Mouse (Mus musculus) embryonic facial prominence, embryonic 11.5 days (tissue): ENCODE results near the gene Rps6kb2. TPM values are rescaled to one million over a fixed set of nuclear protein-coding genes. Genes with fewer than 3 reads are reported as not detected.

Experiments
- ATAC-seq: fragments of 200-750 bp; cut with Nextera tagmentation; replicated peaks from 2 replicates; pipeline ENCODE4 v1.8.0; 2017; ENCODE audit warnings: low read depth; ENCODE audit not compliant: insufficient number of reproducible peaks, low FRiP score, low TSS enrichment
- DNase-seq: peaks from one replicate; pipeline ENCODE4 v3.0.0-alpha.2; 2015; ENCODE audit warnings: low spot score
- H3K27ac ChIP-seq: fragments of 300-500 bp; sonication (generic); replicated peaks from 2 replicates; pipeline ENCODE4 v1.5.1; 2014; ENCODE audit warnings: mild to moderate bottlenecking, low read depth, low read length, control low read depth
- H3K27me3 ChIP-seq: fragments of 300-500 bp; sonication (generic); 2 replicates; pipeline ENCODE4 v1.6.1; 2014; ENCODE audit warnings: mild to moderate bottlenecking, low read length, moderate library complexity, mixed read lengths; ENCODE audit not compliant: control insufficient read depth, insufficient read depth
- H3K36me3 ChIP-seq: fragments of 300-500 bp; sonication (generic); replicated peaks from 2 replicates; pipeline ENCODE4 v1.6.1; 2014; ENCODE audit warnings: low read depth, mild to moderate bottlenecking, low read length, moderate library complexity, mixed read lengths; ENCODE audit not compliant: control insufficient read depth, insufficient read depth
- H3K4me1 ChIP-seq: fragments of 300-500 bp; sonication (generic); 2 replicates; pipeline ENCODE4 v1.6.1; 2014; ENCODE audit warnings: low read length, mixed read lengths; ENCODE audit not compliant: control insufficient read depth, insufficient read depth
- H3K4me2 ChIP-seq: fragments of 300-500 bp; sonication (generic); 2 replicates; pipeline ENCODE4 v1.6.1; 2014; ENCODE audit warnings: low read depth, mild to moderate bottlenecking, control low read depth, low read length, moderate library complexity
- H3K4me3 ChIP-seq: fragments of 300-500 bp; sonication (generic); 2 replicates; pipeline ENCODE4 v1.5.1; 2014; ENCODE audit warnings: low read depth, low read length, control low read depth
- H3K9ac ChIP-seq: fragments of 300-500 bp; sonication (generic); replicated peaks from 2 replicates; pipeline ENCODE4 v1.6.1; 2014; ENCODE audit warnings: mild to moderate bottlenecking, control low read depth, low read length
- H3K9me3 ChIP-seq: fragments of 300-500 bp; sonication (generic); replicated peaks from 2 replicates; pipeline ENCODE4 v1.6.1; 2016; ENCODE audit warnings: mild to moderate bottlenecking, low read length, inconsistent platforms, mixed read lengths; ENCODE audit not compliant: control insufficient read depth
- WGBS: fragments of 180-500 bp; shearing (Covaris S2); extraction: QIAGEN DNeasy Blood & Tissue Kit; methylation state at CpG from one replicate; pipeline ENCODE4 v1.1.7; 2014; 5-methylcytosine and 5-hydroxymethylcytosine counted together
- polyA plus RNA-seq: library from polyadenylated mRNA; unstranded; fragments of >200 nt; fragmentation: Nextera tagmentation; extraction: Ambion mirVana; gene quantifications from 2 replicates; pipeline ENCODE4 v1.2.1, GENCODE M21; 2014

Rps6kb2 gene
- polyA plus RNA-seq, 1 experiment from 2014 or later, result 42.3 TPM

- Histone ChIP-seq H3K4me3 (no peak overlapping the region), H3K36me3 (no peaks in the 10 kb centered on the region), H3K27ac (no peak overlapping the region), H3K4me2 (no peak overlapping the region), H3K27me3 (no peaks in the 10 kb centered on the region), H3K9me3 (no peaks in the 10 kb centered on the region), H3K4me1 (no peaks in the 10 kb centered on the region), H3K9ac (no peak overlapping the region)
- ATAC-seq (no peak), DNase-seq (no peak)
- WGBS, result 64% methylated on average over 2 of the region's 2 CpGs
Observed at GRCm38 (mm10) chr19:4183689-4184088, 20.5 kb upstream of the Rps6kb2 start.

- WGBS, result 37% methylated on average over 3 of the region's 3 CpGs
- Histone ChIP-seq H3K4me2 (no peak overlapping the region), H3K4me1 (no peaks in the 10 kb centered on the region), H3K27me3 (no peaks in the 10 kb centered on the region), H3K27ac (no peak overlapping the region), H3K36me3 (no peaks in the 10 kb centered on the region), H3K4me3 (no peak overlapping the region), H3K9me3 (no peaks in the 10 kb centered on the region), H3K9ac (no peak overlapping the region)
- ATAC-seq (no peak), DNase-seq (peak; percentile 41)
Observed at GRCm38 (mm10) chr19:4181892-4182291, 18.7 kb upstream of the Rps6kb2 start.

GRCm38 (mm10) chr19:4180411-4180810 is 17.3 kb upstream of the Rps6kb2 start:
- DNase-seq (no peak), ATAC-seq (no peak)
- Histone ChIP-seq H3K36me3 (no peaks in the 10 kb centered on the region), H3K27ac (no peak overlapping the region), H3K4me2 (no peak overlapping the region), H3K4me1 (no peaks in the 10 kb centered on the region), H3K9ac (no peak overlapping the region), H3K27me3 (no peaks in the 10 kb centered on the region), H3K4me3 (no peak overlapping the region), H3K9me3 (no peaks in the 10 kb centered on the region)
- 84% methylated on average over 7 of the region's 7 CpGs for WGBS

GRCm38 (mm10) chr19:4175368-4175947 is 12.3 kb upstream of the Rps6kb2 start, which contains the start of gene Carns1:
Gene Carns1, minus strand, starts transcription at chr19:4175479.
- peak within 1 kb of the TSS; percentile 33 for H3K4me2 ChIP-seq
- H3K27me3 ChIP-seq, result no peaks in the 10 kb centered on the region
- H3K4me1 ChIP-seq, result peaks cover 3% of the 10 kb centered on the region; the same call in 1 of the 2 replicates
- no peak within 1 kb of the TSS for H3K4me3 ChIP-seq
- no peaks in the 10 kb centered on the region for H3K36me3 ChIP-seq
- peak; percentile 68; the same call in 1 of the 2 replicates for ATAC-seq
- DNase-seq, result peak; percentile 27
- H3K9ac ChIP-seq, result peak within 1 kb of the TSS; percentile 33
- no peak within 1 kb of the TSS for H3K27ac ChIP-seq
- H3K9me3 ChIP-seq, result no peaks in the 10 kb centered on the region
- 3% methylated on average over 11 of the region's 11 CpGs for WGBS

GRCm38 (mm10) chr19:4172925-4173324 is 9.8 kb upstream of the Rps6kb2 start:
- Histone ChIP-seq H3K9ac (no peak overlapping the region; the same call in 1 of the 2 replicates), H3K4me2 (no peak overlapping the region), H3K4me3 (no peak overlapping the region), H3K4me1 (peaks cover 6% of the 10 kb centered on the region; the same call in 1 of the 2 replicates), H3K27me3 (no peaks in the 10 kb centered on the region), H3K36me3 (no peaks in the 10 kb centered on the region), H3K27ac (no peak overlapping the region), H3K9me3 (no peaks in the 10 kb centered on the region)
- DNase-seq (no peak), ATAC-seq (no peak)
- 56% methylated on average over 11 of the region's 11 CpGs for WGBS

- no peak for ATAC-seq
- Histone ChIP-seq H3K9ac (no peak overlapping the region), H3K27me3 (no peaks in the 10 kb centered on the region), H3K4me3 (no peak overlapping the region), H3K9me3 (no peaks in the 10 kb centered on the region), H3K4me2 (no peak overlapping the region), H3K27ac (no peak overlapping the region), H3K36me3 (no peaks in the 10 kb centered on the region), H3K4me1 (peaks cover 6% of the 10 kb centered on the region; the same call in 1 of the 2 replicates)
- DNase-seq, result no peak
- WGBS, result 61% methylated on average over 13 of the region's 13 CpGs
Observed at GRCm38 (mm10) chr19:4171393-4172290, 8.5 kb upstream of the Rps6kb2 start.

- H3K27ac ChIP-seq, result no peak overlapping the region
- H3K27me3 ChIP-seq, result no peaks in the 10 kb centered on the region
- H3K4me1 ChIP-seq, result peaks cover 6% of the 10 kb centered on the region; the same call in 1 of the 2 replicates
- no peak overlapping the region for H3K4me2 ChIP-seq
- 0 out of 2 replicates have a peak overlapping the region, but pooled peaks have one; percentile 15 for H3K9ac ChIP-seq
- ATAC-seq, result no peak
- no peak for DNase-seq
- no peak overlapping the region for H3K4me3 ChIP-seq
- no peaks in the 10 kb centered on the region for H3K9me3 ChIP-seq
- 83% methylated on average over 10 of the region's 10 CpGs for WGBS
- no peaks in the 10 kb centered on the region for H3K36me3 ChIP-seq
Observed at GRCm38 (mm10) chr19:4170723-4171392, 7.7 kb upstream of the Rps6kb2 start.
